Mouse (Mus musculus): Measurements from ENCODE around the gene Mgat4e.

DNA sequence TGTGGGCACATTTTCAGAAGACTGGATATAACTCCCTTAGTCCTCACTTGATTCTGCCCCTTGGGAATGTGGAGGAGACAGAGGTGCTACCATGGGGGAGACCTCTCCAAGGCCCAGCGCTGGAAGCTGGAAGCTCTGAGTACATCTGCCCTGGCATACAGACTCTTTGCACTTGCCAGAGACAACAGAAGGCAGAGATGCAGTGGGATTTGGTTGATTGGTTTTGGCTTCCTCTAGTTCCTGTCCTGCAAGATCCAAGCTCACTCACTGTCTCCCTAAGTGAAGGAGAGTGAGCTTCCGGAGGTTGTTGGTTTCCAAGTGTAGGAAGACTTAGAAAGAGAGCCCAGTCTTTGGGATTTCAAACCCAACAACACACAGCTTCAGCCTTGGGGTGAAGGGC lies 33.6 kb downstream of the Mgat4e start:
- TF ChIP-seq POLR2A (IDR thresholded peaks at IDR 0.05; ENCODE audit: extremely low read depth, insufficient read depth, low read length) (no peak), CTCF (IDR thresholded peaks at IDR 0.05; ENCODE audit: extremely low read depth, insufficient read depth, low read length) (no peak)

Data from cortical plate, adult 2 months (tissue).